Mouse (Mus musculus) lung, embryonic 15.5 days (tissue): Measurements from ENCODE around the gene Tanc1. TPM values are rescaled to one million over a fixed set of nuclear protein-coding genes. Genes with fewer than 3 reads are reported as not detected.
A peak's percentile ranks its signal among the peaks of the same experiment; 100 is the strongest.

Source experiments
- ATAC-seq: fragments of 200-750 bp; cut with Nextera tagmentation; 2 replicates; pipeline ENCODE4 v1.8.0; 2017; ENCODE audit warnings: moderate number of reproducible peaks, borderline replicate concordance; ENCODE audit not compliant: low FRiP score, low TSS enrichment; ENCODE audit errors: extremely low read depth
- H3K27ac ChIP-seq: fragments of 300-500 bp; sonication (generic); 2 replicates; pipeline ENCODE4 v1.5.1; 2015; ENCODE audit warnings: moderate library complexity, mild to moderate bottlenecking, inconsistent platforms
- H3K27me3 ChIP-seq: fragments of 300-500 bp; sonication (generic); 2 replicates; pipeline ENCODE4 v1.6.1; 2015; ENCODE audit warnings: inconsistent platforms
- H3K36me3 ChIP-seq: fragments of 300-500 bp; sonication (generic); 2 replicates; pipeline ENCODE4 v1.6.1; 2015; ENCODE audit warnings: inconsistent platforms
- H3K4me1 ChIP-seq: fragments of 300-500 bp; sonication (generic); 2 replicates; pipeline ENCODE4 v1.6.1; 2015; ENCODE audit warnings: inconsistent platforms
- H3K4me2 ChIP-seq: fragments of 300-500 bp; sonication (generic); 2 replicates; pipeline ENCODE4 v1.6.1; 2015; ENCODE audit warnings: inconsistent platforms, mild to moderate bottlenecking, moderate library complexity
- H3K4me3 ChIP-seq: fragments of 300-500 bp; sonication (generic); 2 replicates; pipeline ENCODE4 v1.5.1; 2015; ENCODE audit warnings: mild to moderate bottlenecking, inconsistent platforms
- H3K9ac ChIP-seq: fragments of 300-500 bp; sonication (generic); 2 replicates; pipeline ENCODE4 v1.6.1; 2015; ENCODE audit warnings: inconsistent platforms
- H3K9me3 ChIP-seq: fragments of 300-500 bp; sonication (generic); 2 replicates; pipeline ENCODE4 v1.6.1; 2016; ENCODE audit warnings: inconsistent platforms
- WGBS: fragments of 180-500 bp; shearing (Covaris S2); methylation state at CpG from one replicate; pipeline ENCODE4 v1.1.7; 2015; 5-methylcytosine and 5-hydroxymethylcytosine counted together
- polyA plus RNA-seq: library from polyadenylated mRNA; unstranded; fragments of >200 nt; fragmentation: Nextera tagmentation; extraction: Ambion mirVana; gene quantifications from 2 replicates; pipeline ENCODE4 v1.2.1, GENCODE M21; 2015

Gene Tanc1
- polyA plus RNA-seq, 1 experiment from 2014 or later, result 33.9 TPM

- peak overlapping the region; percentile 61 for H3K4me2 ChIP-seq
- H3K4me3 ChIP-seq, result peak overlapping the region; percentile 77
- peaks cover 12% of the 10 kb centered on the region for H3K4me1 ChIP-seq
- H3K9me3 ChIP-seq, result no peaks in the 10 kb centered on the region
- peak overlapping the region; percentile 78; the same call in 1 of the 2 replicates for H3K27ac ChIP-seq
- ATAC-seq, result peak; percentile 40
- 43% methylated on average over 8 of the region's 8 CpGs for WGBS
- H3K27me3 ChIP-seq, result no peaks in the 10 kb centered on the region
- H3K9ac ChIP-seq, result 0 out of 2 replicates have a peak overlapping the region, but pooled peaks have one; percentile 71
- no peaks in the 10 kb centered on the region for H3K36me3 ChIP-seq
Observed at GRCm38 (mm10) chr2:59882742-59883281, 271.0 kb downstream of the Tanc1 start.

DNA sequence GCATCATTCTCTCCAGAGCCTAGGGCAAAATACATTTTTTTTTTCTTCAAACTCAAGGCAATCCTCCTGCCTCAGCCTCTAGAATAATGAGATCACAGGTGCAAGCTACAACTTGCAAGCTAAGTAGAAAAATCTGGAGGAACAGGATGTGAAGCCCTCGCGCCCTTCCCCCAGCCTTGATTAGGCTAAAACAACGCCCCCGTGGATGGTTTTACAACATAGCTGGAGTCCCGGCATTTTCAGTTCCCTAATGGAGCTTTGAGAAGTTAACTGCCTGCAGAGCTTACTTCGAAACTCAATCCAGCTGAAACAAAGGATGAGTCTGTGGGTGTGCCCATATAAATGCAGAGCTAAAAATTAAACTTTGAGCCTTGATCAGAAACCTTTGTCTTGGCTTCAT lies 277.9 kb downstream of the Tanc1 start:
- no peak for ATAC-seq

More for the DNA sequence above, 277.9 kb downstream of the Tanc1 start:
- Histone ChIP-seq H3K36me3 (no peaks in the 10 kb centered on the region), H3K27me3 (no peaks in the 10 kb centered on the region), H3K9me3 (no peaks in the 10 kb centered on the region), H3K4me1 (no peaks in the 10 kb centered on the region), H3K4me2 (no peak overlapping the region), H3K4me3 (no peak overlapping the region), H3K27ac (no peak overlapping the region), H3K9ac (no peak overlapping the region)
- WGBS, result 81% methylated on average over 6 of the region's 6 CpGs

Other genes starting within 250 kb of the Tanc1 start
- 4.3 and 4.6 TPM in 2 replicates for gene Dapl1, start 127.4 kb upstream of the Tanc1 start, polyA plus RNA-seq